Mouse (Mus musculus): ENCODE measurements around the gene Gm20388. TPM values are rescaled to one million over a fixed set of nuclear protein-coding genes. Genes with fewer than 3 reads are reported as not detected.

Gm20388 gene
- total RNA-seq, 2 experiments from 2014 or later = 18.6 TPM; not detected in 1

DNA sequence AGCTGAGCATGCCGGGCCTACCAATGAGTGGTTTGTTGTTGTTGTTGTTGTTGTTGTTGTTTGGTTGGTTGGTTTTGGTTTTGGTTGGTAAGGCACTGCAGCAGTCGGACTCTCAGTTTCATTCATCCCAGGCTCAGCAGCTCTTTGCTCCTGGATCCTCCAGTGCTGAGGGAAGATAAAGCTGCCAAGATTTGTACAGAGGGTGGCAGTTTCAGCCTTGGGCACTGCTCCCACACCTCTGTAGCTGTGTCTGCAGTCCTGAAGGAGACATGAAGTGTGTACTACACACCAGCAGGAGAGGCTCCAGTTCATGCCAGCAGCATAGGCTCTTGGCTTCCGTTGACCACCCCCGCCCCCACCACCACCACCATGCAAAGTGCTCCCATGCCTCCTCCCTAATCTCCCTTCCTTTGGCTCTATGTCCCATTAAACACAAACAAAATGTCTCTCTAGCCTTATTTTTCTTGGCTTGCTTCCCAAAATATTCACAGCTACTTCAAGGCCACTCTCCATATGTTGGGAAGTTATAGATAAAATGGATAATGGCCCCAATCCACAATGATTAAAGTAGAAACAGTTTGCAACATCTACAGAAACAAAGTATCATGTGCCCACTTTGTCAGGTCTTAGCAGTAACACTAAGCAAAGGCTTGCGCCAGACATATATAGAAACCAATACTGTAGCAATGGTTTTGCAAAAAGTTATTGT is 3740.9 kb downstream of the Gm20388 start:
- intact Hi-C loops (cut with DNase I) = loop anchor here (2.0 to 5.0 kb wide), 2 partner anchors 71 to 133 kb away; no protein-coding TSS in a partner anchor
- DNase-seq (ENCODE audit: low spot score in 2 of 2) = no peak

GRCm38 (mm10) chr8:123652641-123653040 is 3742.0 kb downstream of the Gm20388 start:
- intact Hi-C loops (cut with DNase I) = loop anchor here (1.0 to 5.0 kb wide), 3 partner anchors 70 to 132 kb away; no protein-coding TSS in a partner anchor
- no peak for DNase-seq (ENCODE audit: low spot score in 2 of 2)

DNA sequence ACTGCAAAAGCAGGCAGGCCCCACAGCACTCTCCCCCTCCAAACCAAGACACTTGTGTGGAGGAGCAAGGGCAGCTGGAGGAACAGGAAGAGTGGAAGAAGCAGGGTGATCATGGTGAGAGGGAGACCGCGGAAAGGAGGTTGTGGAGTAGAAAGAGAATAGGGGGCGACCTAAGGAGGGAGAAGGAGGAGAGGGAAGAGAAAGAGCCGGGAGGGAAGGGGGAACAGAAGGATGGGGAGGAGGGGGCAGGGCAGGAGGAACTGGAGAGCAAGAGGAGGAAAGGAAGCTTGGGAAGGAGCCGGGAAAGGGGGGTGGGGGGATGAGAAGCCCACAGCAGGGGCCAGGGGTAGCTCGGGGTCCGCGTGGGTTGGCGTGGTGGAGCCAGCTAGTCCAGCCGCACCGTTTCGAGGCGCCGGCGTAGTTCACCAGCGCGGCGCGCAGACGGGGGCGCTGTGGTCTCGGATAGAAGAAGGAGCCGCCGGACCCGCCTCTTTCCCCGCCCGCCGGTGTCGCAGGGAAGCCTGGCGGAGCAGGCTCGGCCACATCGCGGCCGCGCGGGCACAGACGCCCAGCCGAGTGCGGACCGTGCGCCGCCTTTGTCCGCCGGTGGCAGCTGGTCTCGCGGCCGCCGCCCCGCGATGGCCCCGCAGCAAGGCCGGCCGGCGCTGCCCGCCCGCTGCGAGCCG is 3742.8 kb downstream of the Gm20388 start, which contains the start of gene Rhou:
Gene Rhou (plus strand): TSS at position 622 of the 686 bp plus-strand sequence.
- intact Hi-C loops (cut with DNase I) = loop anchor here (1.0 to 5.0 kb wide), 3 partner anchors 69 to 131 kb away; no protein-coding TSS in a partner anchor
- DNase-seq (ENCODE audit: low spot score in 2 of 2) = peak; percentile 91 to 93

DNA sequence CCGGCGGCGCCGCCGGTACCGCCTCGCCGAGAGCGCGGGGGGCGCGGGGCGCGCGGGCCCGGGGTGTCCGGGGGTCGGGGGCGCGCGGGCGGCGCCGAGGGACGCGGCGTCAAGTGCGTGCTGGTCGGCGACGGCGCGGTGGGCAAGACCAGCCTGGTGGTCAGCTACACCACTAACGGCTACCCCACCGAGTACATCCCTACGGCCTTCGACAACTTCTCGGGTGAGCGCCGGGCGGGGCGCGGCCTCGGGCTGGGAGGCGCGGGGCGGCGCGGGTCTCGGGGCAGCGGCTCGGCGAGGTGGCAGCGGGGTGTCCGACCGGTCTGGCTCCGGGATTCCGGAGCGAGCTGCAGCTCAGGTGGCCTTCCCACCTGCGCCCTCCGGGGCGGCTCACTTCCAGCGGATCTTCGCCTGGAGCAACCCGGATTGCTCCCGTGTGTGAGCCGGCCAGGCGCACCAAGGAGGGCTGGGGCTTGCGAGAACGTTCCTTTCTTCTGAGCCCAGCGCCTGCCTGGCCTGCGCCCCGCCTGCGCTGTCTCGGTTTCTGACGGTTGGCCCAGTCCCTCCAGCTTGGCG is 3743.4 kb downstream of the Gm20388 start:
- peak; percentile 50 to 54 for DNase-seq (ENCODE audit: low spot score in 2 of 2)
- intact Hi-C loops (cut with DNase I) = loop anchor here (1.0 to 5.0 kb wide), 3 partner anchors 68 to 131 kb away; no protein-coding TSS in a partner anchor

DNA sequence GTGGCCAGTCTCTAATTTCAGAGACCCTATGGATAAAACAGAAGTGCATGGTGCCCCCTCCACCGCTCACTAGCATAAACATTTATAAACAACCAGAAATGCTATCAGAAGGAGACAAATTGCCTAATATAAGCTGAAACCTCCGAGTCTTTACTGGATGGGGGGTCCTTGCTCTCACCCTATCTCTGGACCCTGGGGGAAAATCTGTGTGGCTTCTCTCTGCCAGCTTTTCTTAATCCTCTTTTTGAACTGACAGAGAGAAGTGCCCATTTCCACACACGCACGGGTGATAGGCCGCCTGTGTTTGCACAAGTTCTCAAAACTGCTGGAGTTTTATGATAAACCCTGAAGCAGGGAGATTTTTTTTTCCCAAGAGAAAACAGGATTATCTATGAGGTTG is 3744.1 kb downstream of the Gm20388 start:
- no peak for DNase-seq (ENCODE audit: low spot score in 2 of 2)
- intact Hi-C loops (cut with DNase I) = loop anchor here (5.0 kb wide), 1 partner anchor 68 kb away; no protein-coding TSS in a partner anchor

GRCm38 (mm10) chr8:123655351-123655779 is 3744.7 kb downstream of the Gm20388 start:
- intact Hi-C loops (cut with DNase I) = no loop called here
- DNase-seq (ENCODE audit: low spot score in 2 of 2) = no peak

DNA sequence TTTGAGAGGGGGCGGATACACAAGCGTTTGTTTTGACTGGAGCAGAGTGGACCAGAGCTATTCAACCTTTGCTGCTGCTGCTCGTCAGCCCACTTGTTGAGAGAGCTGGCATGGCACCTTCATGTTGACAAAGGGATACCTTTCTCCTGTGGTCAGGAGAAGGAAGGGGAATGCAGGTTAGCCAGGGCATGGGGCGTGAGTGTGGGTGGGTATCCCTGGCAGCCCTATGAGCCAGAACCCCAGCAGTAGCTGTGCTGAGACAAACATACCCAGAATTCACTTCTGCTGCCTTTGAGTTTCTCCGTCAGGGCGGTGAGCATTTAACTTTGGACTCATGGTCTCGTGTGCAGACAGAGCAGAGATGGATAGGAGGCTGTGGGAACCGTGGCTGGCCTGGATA is 3747.2 kb downstream of the Gm20388 start:
- intact Hi-C loops (cut with DNase I) = no loop called here

GRCm38 (mm10) chr8:123659469-123660057 is 3748.9 kb downstream of the Gm20388 start:
- DNase-seq (ENCODE audit: low spot score in 2 of 2) = no peak
- intact Hi-C loops (cut with DNase I) = no loop called here

More for the DNA sequence above, 3747.2 kb downstream of the Gm20388 start:
- no peak for DNase-seq (ENCODE audit: low spot score in 2 of 2)

- intact Hi-C loops (cut with DNase I) = no loop called here
- DNase-seq (ENCODE audit: low spot score in 2 of 2) = no peak
Measured at GRCm38 (mm10) chr8:123661515-123661914, 3750.9 kb downstream of the Gm20388 start.

GRCm38 (mm10) chr8:123665580-123665979 is 3754.9 kb downstream of the Gm20388 start:
- no peak for DNase-seq (ENCODE audit: low spot score in 2 of 2)
- intact Hi-C loops (cut with DNase I) = no loop called here

DNA sequence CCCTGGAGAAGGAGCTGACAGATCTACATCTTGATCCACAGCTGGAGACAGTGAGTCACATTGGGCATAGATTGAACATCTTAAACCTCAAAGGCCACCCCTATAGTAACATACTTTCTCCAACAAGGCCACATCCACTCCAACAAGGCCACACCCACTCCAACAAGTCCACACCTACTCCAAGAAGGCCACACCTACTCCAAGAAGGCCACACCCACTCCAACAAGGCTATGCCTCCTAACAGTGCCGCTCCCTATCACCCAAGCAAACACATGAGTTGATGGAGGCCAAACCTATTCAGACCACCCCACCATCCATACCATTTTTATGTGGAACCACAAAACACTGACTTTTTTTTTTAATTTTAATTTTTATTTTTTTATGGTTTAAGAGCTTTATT is 3756.2 kb downstream of the Gm20388 start:
- intact Hi-C loops (cut with DNase I) = no loop called here
- no peak for DNase-seq (ENCODE audit: low spot score in 2 of 2)

GRCm38 (mm10) chr8:123668681-123669080 is 3758.0 kb downstream of the Gm20388 start:
- intact Hi-C loops (cut with DNase I) = no loop called here
- no peak for DNase-seq (ENCODE audit: low spot score in 2 of 2)

DNA sequence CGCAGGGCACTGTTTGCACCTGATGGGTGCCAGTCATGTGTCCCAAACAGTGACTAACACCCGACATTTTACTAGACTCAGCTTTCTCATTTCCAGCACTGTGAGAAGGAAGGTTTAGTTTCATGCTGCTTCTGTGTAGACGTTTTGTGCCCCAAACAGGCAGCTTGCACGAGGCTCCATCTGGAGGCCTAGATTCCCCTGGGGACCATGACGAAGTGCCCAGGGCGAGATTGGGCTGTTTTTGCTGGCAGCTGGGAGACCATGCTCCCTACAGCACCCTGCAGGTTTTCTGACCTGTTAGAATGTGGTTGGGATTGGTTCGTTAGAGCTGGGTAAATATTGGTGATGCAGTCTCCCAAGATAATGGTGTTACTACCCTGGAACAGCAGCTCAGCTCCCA is 3760.1 kb downstream of the Gm20388 start:
- no peak for DNase-seq (ENCODE audit: low spot score in 2 of 2)
- intact Hi-C loops (cut with DNase I) = no loop called here

DNA sequence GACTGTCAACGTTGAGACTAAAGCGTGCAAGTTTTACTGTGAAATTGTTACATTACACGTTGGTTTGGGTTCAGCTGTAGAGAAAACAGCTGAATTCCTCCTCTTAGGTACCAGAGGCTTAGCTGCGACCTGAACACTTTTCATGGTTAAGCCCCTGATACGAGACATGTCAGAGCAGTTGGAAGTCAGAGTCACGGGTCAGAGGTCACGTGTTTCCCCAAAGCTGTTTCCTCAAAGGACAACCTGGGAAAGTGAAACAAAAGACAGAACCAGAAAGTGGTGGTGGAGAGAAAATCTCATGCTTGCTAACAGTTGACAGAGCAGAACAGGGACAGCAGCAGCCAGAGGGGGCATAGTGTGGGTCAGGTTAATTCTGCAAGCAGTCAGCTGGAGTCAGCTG is 3760.8 kb downstream of the Gm20388 start:
- no peak for DNase-seq (ENCODE audit: low spot score in 2 of 2)
- intact Hi-C loops (cut with DNase I) = no loop called here

DNA sequence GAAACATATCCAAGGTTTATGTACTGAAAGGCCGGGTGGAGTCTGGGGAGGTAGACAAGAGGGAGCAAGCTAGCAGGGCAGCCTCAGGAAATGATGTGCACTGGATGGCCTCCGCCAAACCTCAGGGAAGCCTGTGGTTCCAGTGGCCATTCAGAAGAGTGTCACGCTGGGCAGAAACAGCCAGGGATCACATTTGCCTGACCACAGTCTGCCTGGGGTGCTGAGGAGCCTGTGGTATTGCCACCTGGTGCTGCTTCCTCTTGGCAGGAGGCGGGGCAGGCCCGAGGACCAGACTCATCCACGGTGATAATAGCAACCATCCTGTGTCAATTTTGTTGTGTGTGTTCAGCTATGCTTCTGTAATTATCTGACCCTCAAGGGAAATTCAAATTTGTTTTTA is 3762.0 kb downstream of the Gm20388 start:
- no peak for DNase-seq (ENCODE audit: low spot score in 2 of 2)
- intact Hi-C loops (cut with DNase I) = no loop called here

DNA sequence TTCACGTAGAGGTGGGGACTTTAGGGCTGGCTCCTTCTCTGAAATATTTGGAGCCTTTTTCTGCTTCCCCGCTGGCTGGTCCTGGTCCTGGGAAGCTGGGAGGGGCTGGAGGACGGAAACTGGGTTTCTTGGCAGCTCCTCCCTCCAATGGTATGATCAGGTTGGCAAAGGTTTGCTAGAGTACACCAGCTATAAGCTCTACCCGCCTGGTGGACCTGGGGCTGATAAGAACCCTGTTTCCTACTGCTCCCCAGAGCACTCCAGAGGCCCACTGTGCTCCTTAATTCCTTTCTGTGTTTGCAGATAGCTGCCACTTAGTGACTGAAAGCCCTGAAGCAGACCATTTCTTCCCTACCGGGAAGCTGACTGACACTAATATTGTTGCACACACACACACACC is 3765.0 kb downstream of the Gm20388 start:
- intact Hi-C loops (cut with DNase I) = no loop called here
- no peak for DNase-seq (ENCODE audit: low spot score in 2 of 2)

DNA sequence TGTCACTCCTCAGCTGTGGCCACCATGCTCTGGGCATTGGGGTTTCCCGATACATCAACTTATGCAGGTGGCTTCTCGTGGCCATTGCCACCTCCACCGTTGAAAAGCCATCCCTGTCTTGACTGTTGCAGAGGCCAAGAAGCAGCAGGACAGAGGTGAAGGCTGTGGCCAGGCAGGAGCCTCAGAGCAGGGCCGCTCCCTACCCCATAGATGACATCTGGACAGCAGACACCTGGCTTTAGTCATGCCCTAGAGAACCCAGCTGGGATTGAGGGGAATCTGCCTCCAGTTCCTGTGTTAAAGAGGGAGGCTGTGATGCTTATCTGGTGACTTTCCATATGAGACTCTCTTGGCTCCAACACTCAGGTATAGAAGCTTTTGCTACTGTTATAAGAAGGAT is 3767.7 kb downstream of the Gm20388 start:
- no peak for DNase-seq (ENCODE audit: low spot score in 2 of 2)
- intact Hi-C loops (cut with DNase I) = no loop called here

- DNase-seq (ENCODE audit: low spot score in 2 of 2) = no peak
- intact Hi-C loops (cut with DNase I) = no loop called here
Measured at GRCm38 (mm10) chr8:123682073-123682761, 3771.6 kb downstream of the Gm20388 start.

DNA sequence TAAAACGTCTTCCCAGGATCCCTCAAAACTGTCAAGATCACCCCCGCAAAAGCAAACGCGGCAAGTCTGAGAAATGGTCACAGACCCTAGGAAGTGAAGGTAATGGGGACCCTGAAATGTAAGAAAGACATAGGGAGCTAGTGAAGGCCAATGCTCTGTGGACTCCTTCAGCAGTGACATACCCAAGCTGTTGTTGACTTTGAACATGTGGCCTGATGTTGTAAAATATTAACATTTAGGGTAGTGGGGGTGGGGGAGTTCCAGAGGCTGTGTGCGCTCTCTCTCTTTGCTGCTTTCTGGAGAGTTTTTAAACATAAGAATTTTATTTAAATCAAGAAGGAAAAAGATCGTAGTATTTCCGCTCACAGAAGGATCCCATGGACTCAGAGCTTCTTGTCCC is 3772.7 kb downstream of the Gm20388 start:
- DNase-seq (ENCODE audit: low spot score in 2 of 2) = no peak
- intact Hi-C loops (cut with DNase I) = no loop called here
